ENCODE assay signal across 18 mouse cellular contexts in genomic region chr14:19853471-19853870, GRCm38 (mm10).
"Had no signal": no experiment of that assay in that cellular context is flagged by ENCODE, and none has a peak within 500 bp of the region (broad histone marks: within the 10 kb centered on the region; RNA-seq: fewer than 3 reads in every experiment).

No protein-coding gene starts in this region.

- H3K9me3 ChIP-seq: lung, embryonic 15.5 days; midbrain, embryonic 10.5 days; midbrain, embryonic 12.5 days; neural tube, embryonic 13.5 days; neural tube, embryonic 15.5 days had no signal

- H3K9ac ChIP-seq: liver, postnatal 0 days; lung, embryonic 15.5 days; midbrain, embryonic 12.5 days; neural tube, embryonic 13.5 days; neural tube, embryonic 15.5 days had no signal

- H3K27ac ChIP-seq: lung, embryonic 15.5 days; midbrain, embryonic 10.5 days; midbrain, embryonic 12.5 days; neural tube, embryonic 13.5 days; neural tube, embryonic 15.5 days had no signal

- DNase-seq: liver, postnatal 0 days; lung, adult 2 months; lung, postnatal 4 days; midbrain, embryonic 14.5 days; retina, postnatal 1 day; right cerebral cortex, adult 18-20 months; right cerebral cortex, postnatal 25 days; right cerebral cortex, postnatal 4 days; spleen, adult 18-20 months; thymus, adult 18-20 months; thymus, postnatal 14 days; thymus, postnatal 36 days had no signal

- H3K4me1 ChIP-seq: lung, embryonic 15.5 days; midbrain, embryonic 10.5 days; midbrain, embryonic 12.5 days; neural tube, embryonic 13.5 days; neural tube, embryonic 15.5 days had no signal

- H3K27me3 ChIP-seq: lung, embryonic 15.5 days; midbrain, embryonic 12.5 days; neural tube, embryonic 13.5 days; neural tube, embryonic 15.5 days had no signal

- H3K4me3 ChIP-seq: lung, embryonic 15.5 days; midbrain, embryonic 10.5 days; midbrain, embryonic 12.5 days; myocyte; neural tube, embryonic 13.5 days; neural tube, embryonic 15.5 days had no signal

- H3K36me3 ChIP-seq: lung, embryonic 15.5 days; midbrain, embryonic 10.5 days; midbrain, embryonic 12.5 days; neural tube, embryonic 13.5 days; neural tube, embryonic 15.5 days had no signal
